Mouse (Mus musculus) midbrain, embryonic 16.5 days (tissue): Measurements from ENCODE around the gene Gpnmb. TPM values are rescaled to one million over a fixed set of nuclear protein-coding genes. Genes with fewer than 3 reads are reported as not detected.

ENCODE experiments used
- ATAC-seq: fragments of 200-750 bp; cut with Nextera tagmentation; 2 replicates; pipeline ENCODE4 v1.8.0; 2017; ENCODE audit warnings: moderate TSS enrichment
- H3K27ac ChIP-seq: fragments of 300-500 bp; sonication (generic); 2 replicates; pipeline ENCODE4 v1.5.1; 2014; ENCODE audit warnings: mild to moderate bottlenecking, low read length, mixed read lengths
- H3K27me3 ChIP-seq: fragments of 300-500 bp; sonication (generic); 2 replicates; pipeline ENCODE4 v1.6.1; 2014; ENCODE audit warnings: low read depth, low read length, mixed read lengths; ENCODE audit not compliant: control insufficient read depth, insufficient read depth
- H3K36me3 ChIP-seq: fragments of 300-500 bp; sonication (generic); 2 replicates; pipeline ENCODE4 v1.6.1; 2014; ENCODE audit warnings: mild to moderate bottlenecking, low read length, moderate library complexity, mixed read lengths; ENCODE audit not compliant: control insufficient read depth, insufficient read depth
- H3K4me1 ChIP-seq: fragments of 300-500 bp; sonication (generic); 2 replicates; pipeline ENCODE4 v1.6.1; 2014; ENCODE audit warnings: mild to moderate bottlenecking, low read length, mixed read lengths; ENCODE audit not compliant: control insufficient read depth, insufficient read depth
- H3K4me2 ChIP-seq: fragments of 300-500 bp; sonication (generic); 2 replicates; pipeline ENCODE4 v1.6.1; 2014; ENCODE audit warnings: mild to moderate bottlenecking, low read length, mixed read lengths
- H3K4me3 ChIP-seq: fragments of 300-500 bp; sonication (generic); 2 replicates; pipeline ENCODE4 v1.5.1; 2014; ENCODE audit warnings: low read depth, mild to moderate bottlenecking, low read length, moderate library complexity, mixed read lengths
- H3K9ac ChIP-seq: fragments of 300-500 bp; sonication (generic); 2 replicates; pipeline ENCODE4 v1.6.1; 2014; ENCODE audit warnings: low read depth, low read length, mixed read lengths
- H3K9me3 ChIP-seq: fragments of 300-500 bp; sonication (generic); replicated peaks from 2 replicates; pipeline ENCODE4 v1.6.1; 2014; ENCODE audit warnings: mild to moderate bottlenecking, low read length, mixed read lengths; ENCODE audit not compliant: control insufficient read depth, poor library complexity, severe bottlenecking
- WGBS: fragments of 180-500 bp; shearing (Covaris S2); extraction: QIAGEN DNeasy Blood & Tissue Kit; methylation state at CpG from one replicate; pipeline ENCODE4 v1.1.7; 2014; 5-methylcytosine and 5-hydroxymethylcytosine counted together
- polyA plus RNA-seq: library from polyadenylated mRNA; unstranded; fragments of >200 nt; fragmentation: Nextera tagmentation; extraction: Ambion mirVana; gene quantifications from 2 replicates; pipeline ENCODE4 v1.2.1, GENCODE M21; 2015

Gene Gpnmb
- polyA plus RNA-seq = 0.63 and 0.70 TPM in 2 replicates

GRCm38 (mm10) chr6:49036275-49037267, at the start of gene Gpnmb:
TSS of gene Gpnmb (plus strand) at chr6:49036546.
- Histone ChIP-seq H3K27ac (no peak within 1 kb of the TSS), H3K4me3 (no peak within 1 kb of the TSS), H3K27me3 (peaks cover 5% of the 10 kb centered on the region; the same call in 1 of the 2 replicates), H3K9ac (0 out of 2 replicates have a peak within 1 kb of the TSS, but pooled peaks have one; percentile 31), H3K36me3 (no peaks in the 10 kb centered on the region), H3K4me2 (0 out of 2 replicates have a peak within 1 kb of the TSS, but pooled peaks have one; percentile 14), H3K4me1 (peaks cover 4% of the 10 kb centered on the region; the same call in 1 of the 2 replicates), H3K9me3 (no peaks in the 10 kb centered on the region)
- WGBS = 46% methylated on average over 28 of the region's 28 CpGs
- ATAC-seq = no peak

- ATAC-seq = no peak
- 91% methylated on average over 5 of the region's 5 CpGs for WGBS
- Histone ChIP-seq H3K9ac (no peak overlapping the region), H3K4me1 (no peaks in the 10 kb centered on the region), H3K27ac (no peak overlapping the region), H3K4me2 (no peak overlapping the region), H3K9me3 (no peaks in the 10 kb centered on the region), H3K36me3 (no peaks in the 10 kb centered on the region), H3K4me3 (no peak overlapping the region), H3K27me3 (no peaks in the 10 kb centered on the region)
These were observed 46.4 kb upstream of the Gpnmb start for GRCm38 (mm10) chr6:48989971-48990370.

GRCm38 (mm10) chr6:48991991-48992390, 44.4 kb upstream of the Gpnmb start:
- no peak for ATAC-seq
- no peaks in the 10 kb centered on the region for H3K4me1 ChIP-seq

GRCm38 (mm10) chr6:48998186-48998585, 38.2 kb upstream of the Gpnmb start:
- Histone ChIP-seq H3K27ac (no peak overlapping the region), H3K27me3 (no peaks in the 10 kb centered on the region), H3K4me3 (no peak overlapping the region), H3K9me3 (no peaks in the 10 kb centered on the region), H3K4me2 (no peak overlapping the region), H3K4me1 (no peaks in the 10 kb centered on the region), H3K36me3 (no peaks in the 10 kb centered on the region), H3K9ac (no peak overlapping the region)
- 82% methylated on average over 6 of the region's 6 CpGs for WGBS
- no peak for ATAC-seq

More at GRCm38 (mm10) chr6:48991991-48992390, 44.4 kb upstream of the Gpnmb start:
- H3K4me3 ChIP-seq = no peak overlapping the region
- WGBS = 82% methylated on average over 4 of the region's 4 CpGs
- no peaks in the 10 kb centered on the region for H3K27me3 ChIP-seq
- H3K9ac ChIP-seq = no peak overlapping the region
- H3K36me3 ChIP-seq = no peaks in the 10 kb centered on the region
- no peak overlapping the region for H3K4me2 ChIP-seq
- H3K27ac ChIP-seq = no peak overlapping the region
- no peaks in the 10 kb centered on the region for H3K9me3 ChIP-seq

GRCm38 (mm10) chr6:48998796-48999195, 37.5 kb upstream of the Gpnmb start:
- ATAC-seq = no peak
- no peaks in the 10 kb centered on the region for H3K36me3 ChIP-seq
- no peaks in the 10 kb centered on the region for H3K4me1 ChIP-seq
- no peak overlapping the region for H3K27ac ChIP-seq
- no peak overlapping the region for H3K4me3 ChIP-seq
- H3K27me3 ChIP-seq = no peaks in the 10 kb centered on the region
- no peak overlapping the region for H3K4me2 ChIP-seq
- 88% methylated on average over 4 of the region's 4 CpGs for WGBS
- H3K9me3 ChIP-seq = no peaks in the 10 kb centered on the region
- H3K9ac ChIP-seq = no peak overlapping the region

- no peak overlapping the region for H3K9ac ChIP-seq
- 53% methylated on average over 4 of the region's 4 CpGs for WGBS
- H3K4me2 ChIP-seq = no peak overlapping the region
- H3K4me1 ChIP-seq = peaks cover 3% of the 10 kb centered on the region; the same call in 1 of the 2 replicates
- H3K27ac ChIP-seq = no peak overlapping the region
- no peaks in the 10 kb centered on the region for H3K9me3 ChIP-seq
- no peak for ATAC-seq
- no peak overlapping the region for H3K4me3 ChIP-seq
- no peaks in the 10 kb centered on the region for H3K27me3 ChIP-seq
- no peaks in the 10 kb centered on the region for H3K36me3 ChIP-seq
These were observed 33.0 kb upstream of the Gpnmb start for GRCm38 (mm10) chr6:49003381-49003780.

GRCm38 (mm10) chr6:49007981-49008380, 28.4 kb upstream of the Gpnmb start:
- Histone ChIP-seq H3K27ac (no peak overlapping the region), H3K4me2 (peak overlapping the region; percentile 57), H3K9me3 (no peaks in the 10 kb centered on the region), H3K27me3 (no peaks in the 10 kb centered on the region), H3K4me3 (peak overlapping the region; percentile 31), H3K36me3 (no peaks in the 10 kb centered on the region), H3K4me1 (peaks cover 7% of the 10 kb centered on the region; the same call in 1 of the 2 replicates), H3K9ac (no peak overlapping the region)
- under 1% methylated on average over 9 of the region's 9 CpGs for WGBS
- ATAC-seq = peak; percentile 51; the same call in 1 of the 2 replicates

- Histone ChIP-seq H3K4me3 (peak overlapping the region; percentile 31), H3K9me3 (no peaks in the 10 kb centered on the region), H3K4me2 (peak overlapping the region; percentile 57), H3K27me3 (no peaks in the 10 kb centered on the region), H3K4me1 (peaks cover 7% of the 10 kb centered on the region; the same call in 1 of the 2 replicates), H3K9ac (no peak overlapping the region), H3K27ac (no peak overlapping the region), H3K36me3 (no peaks in the 10 kb centered on the region)
- 30% methylated on average over 13 of the region's 13 CpGs for WGBS
- no peak for ATAC-seq
These were observed 27.8 kb upstream of the Gpnmb start for GRCm38 (mm10) chr6:49008420-49009160.
